Mouse (Mus musculus): ENCODE data around the gene 1700020L24Rik. TPM values are rescaled to one million over a fixed set of nuclear protein-coding genes. Genes with fewer than 3 reads are reported as not detected.

The 1700020L24Rik gene
- total RNA-seq, 2 experiments from 2014 or later, result not detected

GRCm38 (mm10) chr11:83465976-83466375, 28.5 kb downstream of the 1700020L24Rik start:
- peak; percentile 37 for DNase-seq
- intact Hi-C loops (cut with DNase I; ENCODE audit: low total_unique reads), result no loop called here

GRCm38 (mm10) chr11:83467120-83467652, 29.7 kb downstream of the 1700020L24Rik start:
- peak; percentile 82 for DNase-seq
- intact Hi-C loops (cut with DNase I; ENCODE audit: low total_unique reads), result no loop called here

GRCm38 (mm10) chr11:83468765-83469164, 31.3 kb downstream of the 1700020L24Rik start:
- DNase-seq, result no peak
- intact Hi-C loops (cut with DNase I; ENCODE audit: low total_unique reads), result loop anchor here (2.0 kb wide), 1 partner anchor 26 kb away; no protein-coding TSS in a partner anchor

- DNase-seq, result no peak
- intact Hi-C loops (cut with DNase I; ENCODE audit: low total_unique reads), result no loop called here
Measured at GRCm38 (mm10) chr11:83471766-83472165, 34.3 kb downstream of the 1700020L24Rik start.

GRCm38 (mm10) chr11:83472324-83473234, 35.1 kb downstream of the 1700020L24Rik start, which contains the start of gene Taf15:
Gene Taf15 (plus strand): TSS chr11:83473086.
- DNase-seq, result peak; percentile 98
- intact Hi-C loops (cut with DNase I; ENCODE audit: low total_unique reads), result no loop called here

GRCm38 (mm10) chr11:83473235-83474016, 35.9 kb downstream of the 1700020L24Rik start:
- intact Hi-C loops (cut with DNase I; ENCODE audit: low total_unique reads), result no loop called here
- DNase-seq, result peak; percentile 14

Other genes starting within 250 kb of the 1700020L24Rik start
- gene Slfn3, start 246.3 kb upstream of the 1700020L24Rik start, total RNA-seq (2021), result under 1 TPM; 0.66 to 0.96 TPM
- gene Slfn14, start 151.0 kb upstream of the 1700020L24Rik start, total RNA-seq (2021), result not detected
- 10 to 100 TPM; 34.3 to 35.7 TPM for gene Ap2b1, start 138.7 kb upstream of the 1700020L24Rik start, total RNA-seq (2021)
- 10 to 100 TPM; 11.1 to 13.8 TPM for gene Pex12, start 135.1 kb upstream of the 1700020L24Rik start, total RNA-seq (2021)
- gene Rasl10b, start 28.5 kb upstream of the 1700020L24Rik start, total RNA-seq (2021), result under 1 TPM; 0.31 to 0.45 TPM
- not detected for gene Gas2l2, start 8.2 kb upstream of the 1700020L24Rik start, total RNA-seq (2021)
- 1 to 10 TPM; 3.7 to 4.0 TPM for gene Mmp28, start 25.4 kb downstream of the 1700020L24Rik start, total RNA-seq (2021)
- gene Taf15, start 35.4 kb downstream of the 1700020L24Rik start, total RNA-seq (2021), result 10 to 100 TPM; 22.5 to 24.5 TPM
- not detected for gene Heatr9, start 84.5 kb downstream of the 1700020L24Rik start, total RNA-seq (2021)
- gene Ccl5, start 92.8 kb downstream of the 1700020L24Rik start, total RNA-seq (2021), result not detected
- 1 to 10 TPM; 4.1 to 5.9 TPM for gene Ccl9, start 141.0 kb downstream of the 1700020L24Rik start, total RNA-seq (2021)
- 1 to 10 TPM; 2.7 to 2.9 TPM for gene Ccl6, start 155.4 kb downstream of the 1700020L24Rik start, total RNA-seq (2021)
- not detected for gene Rpl9-ps1, start 207.9 kb downstream of the 1700020L24Rik start, total RNA-seq (2021)
- gene Ccl3, start 211.7 kb downstream of the 1700020L24Rik start, total RNA-seq (2021), result not detected
- not detected for gene Ccl4, start 224.9 kb downstream of the 1700020L24Rik start, total RNA-seq (2021)

Measured in gastrocnemius, postnatal 14 days (tissue).